Comparison of ENCODE assay signal across 9 mouse cellular contexts in genomic region chr6:128033868-128034250, GRCm38 (mm10).
DNase-seq lines count a peak whose midpoint lies in the region; ATAC-seq and TF ChIP-seq lines count a peak whose summit lies in the region.
"Had no signal": no experiment of that assay in that cellular context is flagged by ENCODE, and none has a peak within 500 bp of the region (broad histone marks: within the 10 kb centered on the region; RNA-seq: fewer than 3 reads in every experiment).

No protein-coding gene starts in this region.

- DNase-seq in kidney, adult 2 months = no peak
- DNase-seq in intestine, embryonic 14.5 days (ENCODE audit: low spot score) = no peak
- peak; percentile 36 for DNase-seq in naive thymus-derived CD4-positive, alpha-beta T cell, adult 2 months (ENCODE audit: low read depth)
- DNase-seq in cerebellum, adult 18-20 months = no peak
- DNase-seq in layer of hippocampus, adult 11-12 months (ENCODE audit: low spot score) = no peak
- DNase-seq in cerebellum, postnatal 14 days = no peak

- H3K4me3 ChIP-seq in kidney, embryonic 16.5 days (ENCODE audit: low read length) = peak overlapping the region; percentile 46
- no peak overlapping the region for H3K4me3 ChIP-seq in kidney, adult 2 months (ENCODE audit: insufficient read depth, low read depth, low read length)
- peak overlapping the region; percentile 56 for H3K4me3 ChIP-seq in embryonic facial prominence, embryonic 13.5 days
- peak overlapping the region; percentile 43 for H3K4me3 ChIP-seq in intestine, embryonic 14.5 days (ENCODE audit: low read depth, low read length)

- no peak overlapping the region for H3K27ac ChIP-seq in kidney, embryonic 16.5 days (ENCODE audit: low read length)
- no peak overlapping the region for H3K27ac ChIP-seq in kidney, adult 2 months (ENCODE audit: insufficient read depth, low read depth, low read length)
- H3K27ac ChIP-seq in embryonic facial prominence, embryonic 13.5 days = no peak overlapping the region; the same call in 1 of the 2 replicates
- H3K27ac ChIP-seq in intestine, embryonic 14.5 days (ENCODE audit: low read depth) = peak overlapping the region; percentile 68

- no peaks in the 10 kb centered on the region for H3K36me3 ChIP-seq in kidney, embryonic 16.5 days (ENCODE audit: insufficient read depth, low read length)
- no peaks in the 10 kb centered on the region for H3K36me3 ChIP-seq in kidney, adult 2 months (ENCODE audit: control insufficient read depth, insufficient read depth, low read length)
- no peaks in the 10 kb centered on the region for H3K36me3 ChIP-seq in embryonic facial prominence, embryonic 13.5 days
- H3K36me3 ChIP-seq in intestine, embryonic 14.5 days (ENCODE audit: control insufficient read depth, insufficient read depth, low read length) = no peaks in the 10 kb centered on the region

- H3K4me1 ChIP-seq in kidney, embryonic 16.5 days (ENCODE audit: insufficient read depth, low read length) = peaks cover 39% of the 10 kb centered on the region
- H3K4me1 ChIP-seq in kidney, adult 2 months (ENCODE audit: control insufficient read depth, insufficient read depth, low read length) = peaks cover 17% of the 10 kb centered on the region
- peaks cover 81% of the 10 kb centered on the region for H3K4me1 ChIP-seq in embryonic facial prominence, embryonic 13.5 days
- peaks cover 30% of the 10 kb centered on the region for H3K4me1 ChIP-seq in intestine, embryonic 14.5 days (replicated peaks; ENCODE audit: control insufficient read depth, insufficient read depth, low read length)

- 14% methylated on average over 4 of the region's 4 CpGs for WGBS in kidney, embryonic 16.5 days
- WGBS in kidney, adult 2 months = 68% methylated on average over 4 of the region's 4 CpGs
- 12% methylated on average over 4 of the region's 4 CpGs for WGBS in embryonic facial prominence, embryonic 13.5 days
- WGBS in intestine, embryonic 14.5 days = 38% methylated on average over 4 of the region's 4 CpGs

- TF ChIP-seq CTCF in kidney, adult 2 months (conservative IDR thresholded peaks at IDR 0.05; ENCODE audit: insufficient read depth, insufficient read length, low read depth, low read length) = no peak

- H3K9ac ChIP-seq in kidney, embryonic 16.5 days (replicated peaks; ENCODE audit: low read length) = peak overlapping the region; percentile 56
- peak overlapping the region; percentile 74 for H3K9ac ChIP-seq in embryonic facial prominence, embryonic 13.5 days
- peak overlapping the region; percentile 63 for H3K9ac ChIP-seq in intestine, embryonic 14.5 days (ENCODE audit: low read length)

- no peak for ATAC-seq in kidney, embryonic 16.5 days (ENCODE audit: low FRiP score, low TSS enrichment)
- no peak for ATAC-seq in embryonic facial prominence, embryonic 13.5 days (ENCODE audit: insufficient number of reproducible peaks, insufficient read depth, low FRiP score, low TSS enrichment, low read depth)
- no peak for ATAC-seq in intestine, embryonic 14.5 days (replicated peaks; ENCODE audit: low FRiP score, low TSS enrichment, low read depth)
- ATAC-seq: Patski had no signal

- H3K4me2 ChIP-seq in kidney, embryonic 16.5 days (replicated peaks; ENCODE audit: low read depth, low read length) = peak overlapping the region; percentile 71
- H3K4me2 ChIP-seq in embryonic facial prominence, embryonic 13.5 days = peak overlapping the region; percentile 97
- H3K4me2 ChIP-seq in intestine, embryonic 14.5 days (ENCODE audit: low read length) = peak overlapping the region; percentile 91

- peaks cover 8% of the 10 kb centered on the region; the same call in 1 of the 2 replicates for H3K27me3 ChIP-seq in kidney, embryonic 16.5 days (ENCODE audit: insufficient read depth, low read length)
- H3K27me3 ChIP-seq in kidney, adult 2 months (replicated peaks; ENCODE audit: control insufficient read depth, insufficient read depth, low read length) = no peaks in the 10 kb centered on the region
- peaks cover 14% of the 10 kb centered on the region for H3K27me3 ChIP-seq in embryonic facial prominence, embryonic 13.5 days
- H3K27me3 ChIP-seq in intestine, embryonic 14.5 days (replicated peaks; ENCODE audit: control insufficient read depth, insufficient read depth, low read length) = 0 out of 2 replicates have a peak, but pooled peaks cover 3% of the 10 kb centered on the region
- H3K27me3 ChIP-seq: Patski had no signal

- no peak for TF ChIP-seq POLR2A in kidney, adult 2 months (IDR thresholded peaks at IDR 0.05; ENCODE audit: low read depth, low read length)

- no peaks in the 10 kb centered on the region for H3K9me3 ChIP-seq in kidney, embryonic 16.5 days (ENCODE audit: low read length)
- H3K9me3 ChIP-seq in embryonic facial prominence, embryonic 13.5 days = no peaks in the 10 kb centered on the region
- no peaks in the 10 kb centered on the region for H3K9me3 ChIP-seq in intestine, embryonic 14.5 days (ENCODE audit: control insufficient read depth, low read length)
